Mouse (Mus musculus): ENCODE results near the gene Eif4g2. TPM values are rescaled to one million over a fixed set of nuclear protein-coding genes. Genes with fewer than 3 reads are reported as not detected.

Gene Eif4g2
- polyA plus RNA-seq (2015; fragmentation: Illumina TruSeq; extraction: RNeasy Lipid Tissue Mini Kit (QIAGEN cat#74804); ENCODE audit: low read depth, low replicate concordance): 455 TPM

GRCm38 (mm10) chr7:111082822-111083732 is at the start of gene Eif4g2:
Gene Eif4g2 (minus strand): TSS chr7:111083030.

GRCm38 (mm10) chr7:111028281-111029045 is 54.4 kb downstream of the Eif4g2 start, which contains the start of gene Ctr9:
Gene Ctr9 (plus strand): TSS chr7:111028951.

Other genes starting within 250 kb of the Eif4g2 start
- 72.3 TPM for gene Rnf141, start 238.6 kb downstream of the Eif4g2 start, polyA plus RNA-seq (2015; fragmentation: Illumina TruSeq; extraction: RNeasy Lipid Tissue Mini Kit (QIAGEN cat#74804); ENCODE audit: low read depth, low replicate concordance)
- gene Lyve1, start 219.8 kb downstream of the Eif4g2 start, polyA plus RNA-seq (2015; fragmentation: Illumina TruSeq; extraction: RNeasy Lipid Tissue Mini Kit (QIAGEN cat#74804); ENCODE audit: low read depth, low replicate concordance): 0.54 TPM
- gene Mrvi1, start 100.6 kb downstream of the Eif4g2 start, polyA plus RNA-seq (2015; fragmentation: Illumina TruSeq; extraction: RNeasy Lipid Tissue Mini Kit (QIAGEN cat#74804); ENCODE audit: low read depth, low replicate concordance): 3.6 TPM
- gene Ctr9, start 54.1 kb downstream of the Eif4g2 start, polyA plus RNA-seq (2015; fragmentation: Illumina TruSeq; extraction: RNeasy Lipid Tissue Mini Kit (QIAGEN cat#74804); ENCODE audit: low read depth, low replicate concordance): 31.2 TPM